Mouse (Mus musculus): ENCODE data around the gene Atp2b4. TPM values are rescaled to one million over a fixed set of nuclear protein-coding genes. Genes with fewer than 3 reads are reported as not detected.

Gene Atp2b4
- polyA plus RNA-seq, 1 experiment from 2014 or later = 5.1 TPM

DNA sequence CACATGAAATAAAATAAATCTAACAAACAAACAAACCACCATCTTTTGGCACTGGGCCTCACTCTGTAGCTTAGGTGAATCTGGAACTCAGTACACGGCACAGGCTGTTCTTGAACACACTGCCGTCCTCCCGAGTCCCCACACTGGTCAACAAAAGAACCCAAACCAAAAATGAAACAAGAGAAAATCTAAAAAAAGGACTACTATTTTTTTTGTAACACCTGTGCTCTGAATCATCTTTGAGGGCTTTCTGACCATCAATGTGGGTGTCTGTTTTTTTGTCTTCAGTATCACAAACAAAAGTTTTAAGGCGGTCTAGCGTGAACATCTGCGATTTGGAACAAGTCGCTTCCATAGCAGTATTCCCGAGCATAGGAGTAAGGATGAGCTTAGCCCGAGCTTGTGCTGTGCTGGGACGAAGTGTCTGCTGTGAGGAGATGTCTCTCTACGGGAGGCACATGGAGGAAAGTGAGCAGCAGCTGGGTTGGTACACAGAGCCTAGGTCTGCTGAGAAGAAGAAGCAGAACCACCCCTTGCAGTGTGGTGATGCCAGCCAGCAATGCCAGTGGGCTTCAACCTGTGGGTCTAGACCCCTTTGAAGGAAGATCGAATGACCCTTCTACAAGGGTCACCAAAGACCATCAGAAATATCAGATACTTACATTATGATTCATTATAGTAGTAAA is 102.8 kb downstream of the Atp2b4 start:
- in situ Hi-C loops (cut with MboI; ENCODE audit: low pct_unique_long_range_greater_than_20kb) = no loop called here
- ChIA-PET POLR2A (interaction anchor here (1.0 kb wide), 1 partner anchor 50 kb away, joined by 6 read pairs; no protein-coding TSS in a partner anchor), CTCF (interaction anchor here (1.8 to 2.7 kb wide), 2 partner anchors 9 to 13 kb away, joined by 5 to 11 read pairs; no protein-coding TSS in a partner anchor)
- ATAC-seq = no peak
- H3K27me3 ChIP-seq = no peaks in the 10 kb centered on the region
- DNase-seq (ENCODE audit: low read depth, low spot score) = no peak
- no peak for TF ChIP-seq CTCF (IDR thresholded peaks at IDR 0.05)

DNA sequence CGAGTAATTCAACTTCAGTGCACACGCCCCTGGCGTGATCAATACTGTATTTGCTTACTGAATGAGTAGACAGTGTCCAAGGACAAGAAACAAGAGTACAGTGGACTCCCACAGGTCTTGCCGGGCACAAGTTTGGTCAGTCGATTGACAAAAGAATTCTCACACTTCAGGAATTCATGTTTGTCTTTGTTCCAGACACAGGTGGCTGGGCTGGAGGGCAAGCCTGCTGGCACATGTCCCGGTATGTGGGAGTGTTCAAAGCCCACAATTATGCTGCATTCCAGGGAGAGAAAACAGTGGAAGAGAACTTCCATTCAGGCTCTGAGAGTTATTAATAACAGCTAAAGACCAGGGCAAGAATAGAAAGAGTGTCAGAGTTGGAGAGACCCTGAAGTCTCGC is 104.9 kb downstream of the Atp2b4 start:
- POLR2A ChIA-PET = no interaction called here
- CTCF ChIA-PET = interaction anchor here (1.0 kb wide), 1 partner anchor 36 kb away, joined by 3 read pairs; the partner anchor contains the start of gene Zbed6
- DNase-seq (ENCODE audit: low read depth, low spot score) = peak; percentile 85
- in situ Hi-C loops (cut with MboI; ENCODE audit: low pct_unique_long_range_greater_than_20kb) = no loop called here
- H3K27me3 ChIP-seq = no peaks in the 10 kb centered on the region
- no peak for TF ChIP-seq CTCF (IDR thresholded peaks at IDR 0.05)
- ATAC-seq = peak; percentile 69

DNA sequence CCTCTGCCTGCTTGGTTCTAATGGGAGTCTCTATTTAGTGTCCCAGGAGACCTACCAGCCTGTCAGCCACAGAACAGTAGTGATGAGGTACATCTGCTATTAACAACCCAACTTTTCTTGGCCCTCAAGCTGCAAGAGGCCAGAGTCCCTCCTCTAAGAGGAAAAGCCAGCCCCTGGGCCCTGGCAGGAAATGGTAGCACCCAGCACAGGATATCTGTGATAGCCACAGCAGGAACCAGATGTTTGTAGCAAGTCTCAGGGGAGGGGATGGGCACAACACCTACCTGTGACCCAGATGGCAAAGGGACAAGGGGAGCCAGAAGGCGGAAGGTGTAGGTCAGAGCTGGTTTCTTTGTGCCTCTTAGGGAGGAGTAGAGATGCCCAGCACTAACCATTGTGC is 106.0 kb downstream of the Atp2b4 start:
- ChIA-PET POLR2A (interaction anchor here (0.6 to 1.0 kb wide), 3 partner anchors 21 to 427 kb away, joined by 3 to 4 read pairs (median 3); no protein-coding TSS in a partner anchor), CTCF (interaction anchor here (0.7 kb wide), 1 partner anchor 458 kb away, joined by 3 read pairs; no protein-coding TSS in a partner anchor)
- ATAC-seq = no peak
- in situ Hi-C loops (cut with MboI; ENCODE audit: low pct_unique_long_range_greater_than_20kb) = no loop called here
- no peak for TF ChIP-seq CTCF (IDR thresholded peaks at IDR 0.05)
- H3K27me3 ChIP-seq = no peaks in the 10 kb centered on the region
- DNase-seq (ENCODE audit: low read depth, low spot score) = no peak

DNA sequence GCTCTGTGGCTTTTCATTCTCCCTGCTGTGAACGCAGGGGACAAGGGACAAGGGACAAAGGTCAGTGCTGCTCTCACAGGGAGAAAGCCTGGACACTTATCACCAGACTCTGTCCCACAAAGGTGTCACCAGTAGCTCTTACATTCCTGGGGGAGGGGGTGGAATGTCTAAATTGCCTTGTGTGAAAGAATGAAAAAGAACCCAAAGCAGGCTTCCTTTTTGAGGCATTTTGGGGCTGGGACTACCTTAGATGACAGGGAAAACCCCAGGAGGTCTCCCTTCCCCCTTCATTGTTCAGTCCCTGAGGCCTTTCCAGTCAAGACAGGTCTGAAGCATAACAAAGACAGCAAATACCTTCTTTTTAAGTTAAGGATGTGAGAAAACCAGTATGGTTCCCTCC is 106.5 kb downstream of the Atp2b4 start:
- no peak for DNase-seq (ENCODE audit: low read depth, low spot score)
- TF ChIP-seq CTCF (IDR thresholded peaks at IDR 0.05) = no peak
- ChIA-PET POLR2A (no interaction called here), CTCF (no interaction called here)
- no peak for ATAC-seq
- H3K27me3 ChIP-seq = no peaks in the 10 kb centered on the region
- in situ Hi-C loops (cut with MboI; ENCODE audit: low pct_unique_long_range_greater_than_20kb) = no loop called here

DNA sequence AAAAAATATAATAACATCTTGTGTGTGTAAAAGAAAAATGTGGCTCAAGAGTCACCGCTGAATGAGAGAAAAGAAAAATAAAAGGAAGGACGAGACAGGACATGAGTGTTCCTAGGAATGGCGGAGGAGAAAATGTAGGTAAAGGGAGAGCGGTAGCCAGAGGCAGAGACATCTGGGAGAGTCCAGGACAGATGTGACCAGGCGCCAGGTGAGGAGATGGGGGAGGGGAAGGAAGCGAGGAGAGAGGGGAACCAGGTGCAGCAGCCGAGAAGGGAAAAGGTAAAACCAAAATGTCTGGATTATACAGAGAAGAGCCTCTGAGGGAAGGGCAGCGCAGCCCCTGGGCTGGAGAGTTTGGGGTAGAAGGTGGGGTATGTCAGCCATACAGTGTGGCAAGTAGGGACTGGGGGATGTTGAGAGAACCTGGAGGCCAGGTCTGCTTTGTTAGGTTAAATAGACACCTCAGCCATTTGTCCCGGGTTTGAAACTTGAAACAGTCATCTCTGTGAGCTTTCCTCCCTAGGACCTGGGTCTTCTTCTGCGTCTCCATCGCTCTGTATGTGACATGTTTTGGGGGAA is 107.2 kb downstream of the Atp2b4 start:
- ChIA-PET POLR2A (no interaction called here), CTCF (no interaction called here)
- ATAC-seq (no peak), DNase-seq (ENCODE audit: low read depth, low spot score) (no peak)
- in situ Hi-C loops (cut with MboI; ENCODE audit: low pct_unique_long_range_greater_than_20kb) = no loop called here
- no peak for TF ChIP-seq CTCF (IDR thresholded peaks at IDR 0.05)
- H3K27me3 ChIP-seq = no peaks in the 10 kb centered on the region

DNA sequence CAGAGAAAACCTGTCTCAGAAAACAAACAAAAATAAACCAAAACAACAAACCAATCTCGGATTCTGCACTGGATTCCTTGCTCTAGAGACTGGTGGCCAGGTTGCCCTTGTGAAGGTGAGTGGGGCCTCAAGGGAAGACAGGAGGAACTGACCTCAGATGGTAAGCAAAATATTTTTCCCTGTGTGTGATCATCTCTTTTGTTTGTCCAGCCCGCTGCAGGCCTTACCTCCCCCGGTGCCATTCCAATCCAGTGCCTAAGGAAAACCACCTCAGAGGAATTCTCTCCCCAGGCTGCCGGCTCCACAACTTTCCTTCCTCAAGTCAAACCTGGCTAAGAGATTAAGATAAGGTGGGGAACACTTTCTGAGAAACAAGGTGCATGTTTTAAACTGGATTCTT is 108.6 kb downstream of the Atp2b4 start:
- ChIA-PET CTCF (no interaction called here), POLR2A (no interaction called here)
- no peak for ATAC-seq
- TF ChIP-seq CTCF (IDR thresholded peaks at IDR 0.05) = no peak
- DNase-seq (ENCODE audit: low read depth, low spot score) = no peak
- no peaks in the 10 kb centered on the region for H3K27me3 ChIP-seq
- in situ Hi-C loops (cut with MboI; ENCODE audit: low pct_unique_long_range_greater_than_20kb) = no loop called here

DNA sequence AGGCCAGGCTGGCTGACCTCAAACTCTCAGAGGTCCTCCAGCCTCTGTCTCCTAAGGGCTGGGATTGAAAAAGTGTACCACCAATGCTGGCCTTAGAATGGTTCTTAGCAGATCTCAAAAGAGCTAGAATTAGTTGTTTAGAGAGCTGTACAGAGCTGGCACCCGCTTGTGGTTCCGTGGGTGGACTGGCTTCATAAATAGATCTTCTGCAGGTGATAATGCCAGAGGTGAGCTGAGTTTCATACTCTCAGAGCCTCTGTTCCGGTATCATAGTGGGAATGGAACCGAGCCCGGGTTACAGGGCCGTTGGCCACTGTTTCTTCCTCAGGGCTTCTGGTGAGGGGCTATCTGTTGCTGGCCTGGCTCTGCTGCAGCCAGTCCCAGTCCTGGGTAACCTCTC is 109.8 kb downstream of the Atp2b4 start:
- in situ Hi-C loops (cut with MboI; ENCODE audit: low pct_unique_long_range_greater_than_20kb) = no loop called here
- DNase-seq (ENCODE audit: low read depth, low spot score) = no peak
- no peak for TF ChIP-seq CTCF (IDR thresholded peaks at IDR 0.05)
- ATAC-seq = no peak
- POLR2A ChIA-PET = no interaction called here
- no peaks in the 10 kb centered on the region for H3K27me3 ChIP-seq
- CTCF ChIA-PET = no interaction called here

DNA sequence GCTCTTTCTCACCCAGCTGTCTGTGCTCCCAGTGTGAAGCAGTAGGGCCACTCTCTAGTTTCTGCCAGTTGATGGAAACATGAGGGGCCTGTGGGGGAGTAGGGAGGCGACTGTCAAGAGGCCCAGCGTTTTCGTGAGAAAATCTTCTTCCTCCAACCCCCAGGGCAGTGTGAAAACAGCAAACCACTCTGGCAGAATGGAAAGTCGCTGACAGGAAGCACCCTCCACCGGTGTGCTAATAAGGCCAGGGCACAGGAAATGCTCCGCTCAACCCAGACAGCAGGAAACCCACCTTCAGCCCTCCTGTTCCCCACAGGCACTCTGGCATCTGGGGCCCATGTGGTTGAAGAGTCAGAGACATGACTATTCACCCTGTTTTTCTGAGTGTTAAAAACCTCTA is 110.9 kb downstream of the Atp2b4 start, which contains the start of gene Lax1:
Gene Lax1, minus strand, starts transcription at position 212 of the 400 bp plus-strand sequence.
- POLR2A ChIA-PET = no interaction called here
- no peaks in the 10 kb centered on the region for H3K27me3 ChIP-seq
- no peak for TF ChIP-seq CTCF (IDR thresholded peaks at IDR 0.05)
- ATAC-seq (no peak), DNase-seq (ENCODE audit: low read depth, low spot score) (no peak)
- in situ Hi-C loops (cut with MboI; ENCODE audit: low pct_unique_long_range_greater_than_20kb) = no loop called here
- CTCF ChIA-PET = no interaction called here

DNA sequence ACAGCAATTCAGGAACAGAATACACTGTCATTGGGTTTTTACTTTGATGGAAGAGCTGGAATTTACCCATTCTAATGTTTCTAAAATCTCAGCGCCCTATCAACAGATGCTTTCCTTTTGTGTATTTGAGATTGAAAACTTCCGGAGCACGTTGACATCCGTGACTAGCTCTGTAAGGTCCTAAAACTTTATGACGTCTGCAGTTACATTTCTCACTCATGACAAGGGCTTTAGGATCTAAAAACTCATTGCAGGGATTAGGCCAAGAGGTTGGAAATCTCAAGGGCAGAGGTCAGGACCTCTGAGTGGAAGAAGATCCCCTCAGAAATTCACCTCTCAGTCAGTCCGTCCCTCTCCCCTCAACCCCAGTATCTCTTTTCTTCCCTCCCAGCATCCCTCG is 112.5 kb downstream of the Atp2b4 start:
- CTCF ChIA-PET = no interaction called here

DNA sequence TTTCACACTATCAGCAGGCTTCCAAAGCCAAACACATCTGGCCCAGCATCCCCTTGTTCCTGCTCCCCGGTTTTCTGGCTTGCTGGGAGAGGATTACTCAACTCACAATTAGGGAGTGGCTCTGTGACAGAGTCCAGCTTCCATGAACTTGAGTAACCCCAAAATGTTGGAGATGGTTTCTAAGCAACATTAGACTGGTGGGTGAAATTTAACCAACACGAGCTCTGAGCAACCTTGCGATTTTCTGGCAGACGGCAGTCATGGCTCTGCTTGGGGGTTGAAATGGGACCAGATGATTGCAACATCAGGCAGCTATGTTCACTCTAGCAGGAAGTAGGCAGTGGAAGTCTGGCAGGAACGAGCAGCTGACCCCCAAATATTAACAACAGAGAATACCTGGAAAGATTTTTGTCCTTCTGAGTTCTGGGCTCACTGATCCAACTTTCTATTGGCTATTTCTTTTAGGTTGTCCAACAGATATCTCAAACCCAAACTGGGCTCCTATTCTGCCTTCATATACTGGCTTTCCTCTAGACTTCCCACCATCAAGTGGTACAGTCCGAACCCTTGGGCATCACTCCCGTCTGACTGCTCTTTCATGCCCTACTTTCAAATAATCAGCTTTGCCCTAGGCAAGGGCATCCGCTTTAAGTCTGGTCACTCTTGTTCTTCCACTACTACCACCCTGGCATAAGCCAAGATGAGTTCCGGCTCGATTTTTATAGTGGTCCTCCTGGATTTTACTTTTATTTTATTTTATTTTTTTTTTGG is 114.9 kb downstream of the Atp2b4 start:
- H3K27me3 ChIP-seq = no peaks in the 10 kb centered on the region
- DNase-seq (ENCODE audit: low read depth, low spot score) (peak; percentile 93), ATAC-seq (peak; percentile 93)
- ChIA-PET POLR2A (interaction anchor here (2.1 kb wide), 1 partner anchor 25 kb away, joined by 6 read pairs; the partner anchor contains the start of genes Gm38394 and Zbed6), CTCF (interaction anchor here (0.9 to 2.3 kb wide), 2 partner anchors 16 to 30 kb away, joined by 3 to 6 read pairs; no protein-coding TSS in a partner anchor)
- TF ChIP-seq CTCF (IDR thresholded peaks at IDR 0.05) = no peak
- in situ Hi-C loops (cut with MboI; ENCODE audit: low pct_unique_long_range_greater_than_20kb) = no loop called here

More for the DNA sequence above, 112.5 kb downstream of the Atp2b4 start:
- in situ Hi-C loops (cut with MboI; ENCODE audit: low pct_unique_long_range_greater_than_20kb) = no loop called here
- ATAC-seq = no peak
- no peak for TF ChIP-seq CTCF (IDR thresholded peaks at IDR 0.05)
- no peak for DNase-seq (ENCODE audit: low read depth, low spot score)
- POLR2A ChIA-PET = no interaction called here
- H3K27me3 ChIP-seq = no peaks in the 10 kb centered on the region
